Mouse (Mus musculus) heart, postnatal 0 days (tissue): ENCODE measurements around the gene Minos1.

Source experiments
- CTCF ChIP-seq: IDR thresholded peaks from 2 replicates; pipeline ENCODE4 v1.5.1; 2016; ENCODE audit warnings: antibody characterized with exemption, control low read depth, low read depth
- EP300 ChIP-seq: IDR thresholded peaks from 2 replicates; pipeline ENCODE4 v1.6.1; 2016; ENCODE audit warnings: antibody characterized with exemption, low read depth

GRCm38 (mm10) chr4:139161076-139161475 lies 30.2 kb upstream of the Minos1 start:
- TF ChIP-seq CTCF (no peak), EP300 (no peak)
